Mouse (Mus musculus) stomach, postnatal 0 days (tissue): Measurements from ENCODE around the gene Zp1.

ENCODE experiments used
- CTCF ChIP-seq: IDR thresholded peaks from 2 replicates; pipeline ENCODE4 v1.5.1; 2016; ENCODE audit warnings: antibody characterized with exemption, low read depth, mild to moderate bottlenecking, moderate library complexity
- EP300 ChIP-seq: optimal IDR thresholded peaks from 2 replicates; pipeline ENCODE3; 2016; ENCODE audit warnings: antibody characterized with exemption

DNA sequence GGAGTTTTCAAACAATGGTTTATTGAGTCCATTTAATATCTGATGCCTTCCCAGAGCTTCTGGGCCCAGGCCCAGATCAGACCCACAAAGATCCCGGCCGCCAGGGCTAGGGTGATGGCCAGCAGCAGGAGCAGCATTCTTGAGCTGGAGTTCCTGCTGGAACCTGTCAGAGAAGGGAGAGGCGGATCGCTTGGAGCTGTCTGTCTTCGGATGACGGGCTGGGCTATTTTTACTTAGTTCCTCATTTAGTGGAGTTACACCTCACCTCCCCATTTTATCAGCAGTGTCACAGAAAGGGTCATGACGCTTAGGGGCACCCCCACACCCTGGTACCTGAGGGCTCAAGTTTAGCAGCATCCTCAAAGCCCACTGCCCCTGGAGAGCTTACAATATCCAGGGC is 6.1 kb downstream of the Zp1 start:
- TF ChIP-seq CTCF (no peak), EP300 (no peak)
